Mouse (Mus musculus): ENCODE results near the gene Macrod1. TPM values are rescaled to one million over a fixed set of nuclear protein-coding genes. Genes with fewer than 3 reads are reported as not detected.
A peak's percentile ranks its signal among the peaks of the same experiment; 100 is the strongest.

The Macrod1 gene
- polyA plus RNA-seq, 1 experiment from 2014 or later = 5.8 TPM

GRCm38 (mm10) chr19:7020224-7020641, 36.4 kb upstream of the Macrod1 start:
- Histone ChIP-seq H3K9me3 (replicated peaks; ENCODE audit: control insufficient read depth, low read length) (no peaks in the 10 kb centered on the region), H3K27ac (ENCODE audit: low read length) (peak overlapping the region; percentile 90), H3K4me1 (ENCODE audit: control insufficient read depth, low read depth, low read length) (peaks cover 18% of the 10 kb centered on the region), H3K4me2 (ENCODE audit: low read depth, low read length) (peak overlapping the region; percentile 66), H3K9ac (ENCODE audit: low read depth, low read length) (no peak overlapping the region), H3K4me3 (ENCODE audit: low read depth, low read length) (peak overlapping the region; percentile 76; the same call in 1 of the 2 replicates), H3K27me3 (ENCODE audit: control insufficient read depth, insufficient read depth, low read depth, low read length) (no peaks in the 10 kb centered on the region), H3K36me3 (ENCODE audit: control insufficient read depth, insufficient read depth) (peaks cover 38% of the 10 kb centered on the region)
- no peak for ATAC-seq (ENCODE audit: low read depth)
- WGBS (ENCODE audit: insufficient replicate concordance) = 15% methylated on average over 3 of the region's 3 CpGs

GRCm38 (mm10) chr19:7029531-7029930, 27.1 kb upstream of the Macrod1 start:
- no peak for ATAC-seq (ENCODE audit: low read depth)
- no peak overlapping the region for H3K4me3 ChIP-seq (ENCODE audit: low read depth, low read length)
- no peak overlapping the region for H3K27ac ChIP-seq (ENCODE audit: low read length)
- H3K9me3 ChIP-seq (replicated peaks; ENCODE audit: control insufficient read depth, low read length) = no peaks in the 10 kb centered on the region
- 90% methylated on average over 5 of the region's 5 CpGs for WGBS (ENCODE audit: insufficient replicate concordance)
- peaks cover 66% of the 10 kb centered on the region for H3K36me3 ChIP-seq (ENCODE audit: control insufficient read depth, insufficient read depth)
- no peaks in the 10 kb centered on the region for H3K4me1 ChIP-seq (ENCODE audit: control insufficient read depth, low read depth, low read length)
- H3K4me2 ChIP-seq (ENCODE audit: low read depth, low read length) = no peak overlapping the region
- no peaks in the 10 kb centered on the region for H3K27me3 ChIP-seq (ENCODE audit: control insufficient read depth, insufficient read depth, low read depth, low read length)
- H3K9ac ChIP-seq (ENCODE audit: low read depth, low read length) = no peak overlapping the region

GRCm38 (mm10) chr19:7034006-7034405, 22.6 kb upstream of the Macrod1 start:
- H3K27ac ChIP-seq (ENCODE audit: low read length) = no peak overlapping the region

GRCm38 (mm10) chr19:7039088-7039720, 17.4 kb upstream of the Macrod1 start:
- ATAC-seq (ENCODE audit: low read depth) = peak; percentile 1
- WGBS (ENCODE audit: insufficient replicate concordance) = 1% methylated on average over 35 of the region's 35 CpGs

More at GRCm38 (mm10) chr19:7034006-7034405, 22.6 kb upstream of the Macrod1 start:
- H3K9me3 ChIP-seq (replicated peaks; ENCODE audit: control insufficient read depth, low read length) = no peaks in the 10 kb centered on the region
- H3K4me3 ChIP-seq (ENCODE audit: low read depth, low read length) = no peak overlapping the region
- H3K36me3 ChIP-seq (ENCODE audit: control insufficient read depth, insufficient read depth) = peaks cover 45% of the 10 kb centered on the region
- no peak overlapping the region for H3K4me2 ChIP-seq (ENCODE audit: low read depth, low read length)
- H3K27me3 ChIP-seq (ENCODE audit: control insufficient read depth, insufficient read depth, low read depth, low read length) = no peaks in the 10 kb centered on the region
- H3K9ac ChIP-seq (ENCODE audit: low read depth, low read length) = no peak overlapping the region
- WGBS (ENCODE audit: insufficient replicate concordance) = 84% methylated on average over 5 of the region's 5 CpGs
- no peak for ATAC-seq (ENCODE audit: low read depth)
- peaks cover 15% of the 10 kb centered on the region for H3K4me1 ChIP-seq (ENCODE audit: control insufficient read depth, low read depth, low read length)

GRCm38 (mm10) chr19:7039841-7040636, 16.6 kb upstream of the Macrod1 start, which contains the start of gene Stip1:
TSS of gene Stip1 (minus strand) at chr19:7039967.
- H3K4me1 ChIP-seq (ENCODE audit: control insufficient read depth, low read depth, low read length) = peaks cover 25% of the 10 kb centered on the region

More at GRCm38 (mm10) chr19:7039088-7039720, 17.4 kb upstream of the Macrod1 start:
- peak overlapping the region; percentile 89 for H3K27ac ChIP-seq (ENCODE audit: low read length)
- H3K4me2 ChIP-seq (ENCODE audit: low read depth, low read length) = peak overlapping the region; percentile 92
- peak overlapping the region; percentile 94 for H3K4me3 ChIP-seq (ENCODE audit: low read depth, low read length)
- peak overlapping the region; percentile 96 for H3K9ac ChIP-seq (ENCODE audit: low read depth, low read length)
- H3K9me3 ChIP-seq (replicated peaks; ENCODE audit: control insufficient read depth, low read length) = no peaks in the 10 kb centered on the region
- H3K4me1 ChIP-seq (ENCODE audit: control insufficient read depth, low read depth, low read length) = peaks cover 25% of the 10 kb centered on the region
- H3K36me3 ChIP-seq (ENCODE audit: control insufficient read depth, insufficient read depth) = peaks cover 10% of the 10 kb centered on the region
- H3K27me3 ChIP-seq (ENCODE audit: control insufficient read depth, insufficient read depth, low read depth, low read length) = no peaks in the 10 kb centered on the region

GRCm38 (mm10) chr19:7040637-7041130, 15.9 kb upstream of the Macrod1 start:
- Histone ChIP-seq H3K4me3 (ENCODE audit: low read depth, low read length) (peak overlapping the region; percentile 79), H3K4me1 (ENCODE audit: control insufficient read depth, low read depth, low read length) (peaks cover 25% of the 10 kb centered on the region), H3K9ac (ENCODE audit: low read depth, low read length) (peak overlapping the region; percentile 91), H3K9me3 (replicated peaks; ENCODE audit: control insufficient read depth, low read length) (no peaks in the 10 kb centered on the region), H3K27me3 (ENCODE audit: control insufficient read depth, insufficient read depth, low read depth, low read length) (no peaks in the 10 kb centered on the region), H3K36me3 (ENCODE audit: control insufficient read depth, insufficient read depth) (no peaks in the 10 kb centered on the region), H3K4me2 (ENCODE audit: low read depth, low read length) (peak overlapping the region; percentile 94), H3K27ac (ENCODE audit: low read length) (peak overlapping the region; percentile 93)
- WGBS (ENCODE audit: insufficient replicate concordance) = 13% methylated on average over 13 of the region's 13 CpGs
- ATAC-seq (ENCODE audit: low read depth) = no peak

More at GRCm38 (mm10) chr19:7039841-7040636, 16.6 kb upstream of the Macrod1 start, which contains the start of gene Stip1:
- ATAC-seq (ENCODE audit: low read depth) = peak; percentile 96
- peak within 1 kb of the TSS; percentile 96 for H3K9ac ChIP-seq (ENCODE audit: low read depth, low read length)
- H3K9me3 ChIP-seq (replicated peaks; ENCODE audit: control insufficient read depth, low read length) = no peaks in the 10 kb centered on the region
- WGBS (ENCODE audit: insufficient replicate concordance) = 0% methylated on average over 49 of the region's 49 CpGs
- H3K4me3 ChIP-seq (ENCODE audit: low read depth, low read length) = peak within 1 kb of the TSS; percentile 94
- H3K36me3 ChIP-seq (ENCODE audit: control insufficient read depth, insufficient read depth) = peaks cover 4% of the 10 kb centered on the region; the same call in 1 of the 2 replicates
- H3K27ac ChIP-seq (ENCODE audit: low read length) = peak within 1 kb of the TSS; percentile 93
- H3K27me3 ChIP-seq (ENCODE audit: control insufficient read depth, insufficient read depth, low read depth, low read length) = no peaks in the 10 kb centered on the region
- peak within 1 kb of the TSS; percentile 94 for H3K4me2 ChIP-seq (ENCODE audit: low read depth, low read length)

GRCm38 (mm10) chr19:7041171-7041570, 15.4 kb upstream of the Macrod1 start:
- H3K9ac ChIP-seq (ENCODE audit: low read depth, low read length) = peak overlapping the region; percentile 91; the same call in 1 of the 2 replicates
- H3K4me1 ChIP-seq (ENCODE audit: control insufficient read depth, low read depth, low read length) = peaks cover 25% of the 10 kb centered on the region
- WGBS (ENCODE audit: insufficient replicate concordance) = 81% methylated on average over 2 of the region's 2 CpGs
- H3K9me3 ChIP-seq (replicated peaks; ENCODE audit: control insufficient read depth, low read length) = no peaks in the 10 kb centered on the region
- H3K27me3 ChIP-seq (ENCODE audit: control insufficient read depth, insufficient read depth, low read depth, low read length) = no peaks in the 10 kb centered on the region
- no peak for ATAC-seq (ENCODE audit: low read depth)
- peak overlapping the region; percentile 79 for H3K4me3 ChIP-seq (ENCODE audit: low read depth, low read length)
- no peaks in the 10 kb centered on the region for H3K36me3 ChIP-seq (ENCODE audit: control insufficient read depth, insufficient read depth)
- H3K27ac ChIP-seq (ENCODE audit: low read length) = peak overlapping the region; percentile 93
- peak overlapping the region; percentile 94 for H3K4me2 ChIP-seq (ENCODE audit: low read depth, low read length)

GRCm38 (mm10) chr19:7044279-7044678, 12.3 kb upstream of the Macrod1 start:
- H3K9me3 ChIP-seq (replicated peaks; ENCODE audit: control insufficient read depth, low read length) = no peaks in the 10 kb centered on the region
- WGBS (ENCODE audit: insufficient replicate concordance) = 62% methylated on average over 4 of the region's 4 CpGs
- no peaks in the 10 kb centered on the region for H3K36me3 ChIP-seq (ENCODE audit: control insufficient read depth, insufficient read depth)
- no peak overlapping the region for H3K4me3 ChIP-seq (ENCODE audit: low read depth, low read length)
- peaks cover 9% of the 10 kb centered on the region for H3K4me1 ChIP-seq (ENCODE audit: control insufficient read depth, low read depth, low read length)
- ATAC-seq (ENCODE audit: low read depth) = no peak
- H3K9ac ChIP-seq (ENCODE audit: low read depth, low read length) = no peak overlapping the region
- no peak overlapping the region for H3K4me2 ChIP-seq (ENCODE audit: low read depth, low read length)
- H3K27me3 ChIP-seq (ENCODE audit: control insufficient read depth, insufficient read depth, low read depth, low read length) = no peaks in the 10 kb centered on the region
- H3K27ac ChIP-seq (ENCODE audit: low read length) = no peak overlapping the region
